Mouse (Mus musculus) myocyte (in vitro differentiated cells): ENCODE measurements around the gene Son.

Experiments
- CEBPB ChIP-seq: IDR thresholded peaks from 2 replicates; pipeline ENCODE4 v1.6.1; 2011; ENCODE audit warnings: mild to moderate bottlenecking, moderate library complexity; ENCODE audit not compliant: poor library complexity, insufficient read depth, severe bottlenecking
- E2F4 ChIP-seq: IDR thresholded peaks from one replicate; pipeline ENCODE4 v1.6.1; 2011; ENCODE audit warnings: mild to moderate bottlenecking, control low read depth, moderate library complexity; ENCODE audit not compliant: insufficient read depth
- MAX ChIP-seq: IDR thresholded peaks from one replicate; pipeline ENCODE4 v1.6.1; 2011; ENCODE audit warnings: low read depth, mild to moderate bottlenecking, control low read depth
- MYOD1 ChIP-seq, 3 experiments: IDR thresholded peaks; one replicate each; pipeline ENCODE4 v1.6.1; 2011; ENCODE audit warnings: control low read depth in 2 of 3, low read depth in 2 of 3, mild to moderate bottlenecking in 2 of 3, moderate library complexity in 1 of 3; ENCODE audit not compliant: insufficient read length in 2 of 3, control insufficient read depth in 1 of 3
- MYOG ChIP-seq, 3 experiments: IDR thresholded peaks; one replicate each; pipeline ENCODE4 v1.6.1; 2011; ENCODE audit warnings: control low read depth in 2 of 3, low read depth in 2 of 3, mild to moderate bottlenecking in 2 of 3; ENCODE audit not compliant: insufficient read length in 2 of 3, control insufficient read depth in 1 of 3, insufficient read depth in 1 of 3
- POLR2A ChIP-seq: IDR thresholded peaks from one replicate; pipeline ENCODE4 v1.6.1; 2011; ENCODE audit warnings: low read depth, mild to moderate bottlenecking, control low read depth, moderate library complexity; ENCODE audit not compliant: insufficient read length
- POLR2AphosphoS2 ChIP-seq: IDR thresholded peaks from one replicate; pipeline ENCODE4 v1.6.1; 2011; ENCODE audit warnings: low read depth, control low read depth; ENCODE audit not compliant: insufficient read length
- SRF ChIP-seq: IDR thresholded peaks from one replicate; pipeline ENCODE4 v1.6.1; 2011; ENCODE audit warnings: low read depth; ENCODE audit not compliant: control insufficient read depth, insufficient read length
- TCF12 ChIP-seq: IDR thresholded peaks from one replicate; pipeline ENCODE4 v1.6.1; 2011; ENCODE audit warnings: mild to moderate bottlenecking, control low read depth; ENCODE audit not compliant: poor library complexity, insufficient read depth, severe bottlenecking
- TCF3 ChIP-seq: IDR thresholded peaks from one replicate; pipeline ENCODE4 v1.6.1; 2011; ENCODE audit warnings: low read depth, control low read depth; ENCODE audit not compliant: insufficient read length
- USF1 ChIP-seq: IDR thresholded peaks from one replicate; pipeline ENCODE4 v1.6.1; 2011; ENCODE audit warnings: low read depth, mild to moderate bottlenecking, control low read depth, moderate library complexity

DNA sequence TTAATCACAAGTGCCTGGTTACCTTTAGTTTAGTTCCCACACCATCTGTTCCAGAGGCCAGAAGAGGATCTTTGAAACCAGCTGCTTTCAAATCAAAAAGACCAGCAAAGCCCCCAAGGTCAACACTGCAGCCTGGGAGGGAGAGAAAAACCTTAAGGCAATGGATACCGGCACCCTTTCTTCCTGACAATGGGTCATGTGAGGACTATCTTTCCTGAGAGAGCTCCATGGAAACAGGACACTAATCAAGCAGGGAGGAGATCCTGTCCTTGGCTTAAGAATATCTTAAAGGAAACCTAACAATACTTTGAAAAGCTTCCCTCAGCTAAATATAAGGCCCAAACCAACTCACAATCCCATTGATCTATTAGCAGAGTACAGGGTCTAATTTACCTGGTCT is 16.7 kb upstream of the Son start:
- TF ChIP-seq SRF, result no peak
- TF ChIP-seq MYOD1 (IDR thresholded peaks at IDR 0.05; ENCODE audit: control insufficient read depth in 1 of 3, insufficient read length in 2 of 3, low read depth in 2 of 3), result no peak
- TF ChIP-seq POLR2A, result no peak
- TF ChIP-seq TCF3, result no peak
- no peak for TF ChIP-seq TCF12
- TF ChIP-seq MAX, result no peak
- no peak for TF ChIP-seq POLR2AphosphoS2
- no peak for TF ChIP-seq USF1
- TF ChIP-seq CEBPB, result no peak
- no peak for TF ChIP-seq MYOG (IDR thresholded peaks at IDR 0.05; ENCODE audit: control insufficient read depth in 1 of 3, insufficient read depth in 1 of 3, insufficient read length in 2 of 3, low read depth in 2 of 3)
- TF ChIP-seq E2F4, result no peak
